Mouse (Mus musculus): Measurements from ENCODE around the gene Mief1. TPM values are rescaled to one million over a fixed set of nuclear protein-coding genes. Genes with fewer than 3 reads are reported as not detected.

The Mief1 gene
- 25.3 and 27.7 TPM in 2 replicates for polyA plus RNA-seq (2015; fragmentation: Nextera tagmentation; extraction: Ambion mirVana)

GRCm38 (mm10) chr15:80233733-80234509, at the start of gene Mief1:
Mief1 (plus strand) TSS chr15:80234018.
- peak; percentile 100 for DNase-seq (ENCODE audit: low spot score)

GRCm38 (mm10) chr15:80188927-80189326, 44.9 kb upstream of the Mief1 start:
- no peak for DNase-seq (ENCODE audit: low spot score)

- DNase-seq (ENCODE audit: low spot score) = no peak
Measured at GRCm38 (mm10) chr15:80190075-80190474, 43.7 kb upstream of the Mief1 start.

- peak; percentile 70 for DNase-seq (ENCODE audit: low spot score)
Measured at GRCm38 (mm10) chr15:80191585-80192245, 42.1 kb upstream of the Mief1 start.

GRCm38 (mm10) chr15:80192246-80192585, 41.6 kb upstream of the Mief1 start:
- peak; percentile 81 for DNase-seq (ENCODE audit: low spot score)

GRCm38 (mm10) chr15:80192847-80193246, 41.0 kb upstream of the Mief1 start:
- DNase-seq (ENCODE audit: low spot score) = peak; percentile 15

- DNase-seq (ENCODE audit: low spot score) = no peak
Measured at GRCm38 (mm10) chr15:80199556-80199955, 34.3 kb upstream of the Mief1 start.

- no peak for DNase-seq (ENCODE audit: low spot score)
Measured at GRCm38 (mm10) chr15:80202111-80202775, 31.6 kb upstream of the Mief1 start.

- peak; percentile 65 for DNase-seq (ENCODE audit: low spot score)
Measured at GRCm38 (mm10) chr15:80203406-80203805, 30.4 kb upstream of the Mief1 start.

GRCm38 (mm10) chr15:80206057-80206565, 27.7 kb upstream of the Mief1 start:
- DNase-seq (ENCODE audit: low spot score) = no peak

GRCm38 (mm10) chr15:80208446-80208845, 25.4 kb upstream of the Mief1 start:
- no peak for DNase-seq (ENCODE audit: low spot score)

GRCm38 (mm10) chr15:80213688-80214087, 20.1 kb upstream of the Mief1 start:
- no peak for DNase-seq (ENCODE audit: low spot score)

GRCm38 (mm10) chr15:80215716-80216479, 17.9 kb upstream of the Mief1 start:
- peak; percentile 59 for DNase-seq (ENCODE audit: low spot score)

GRCm38 (mm10) chr15:80216480-80216820, 17.4 kb upstream of the Mief1 start:
- no peak for DNase-seq (ENCODE audit: low spot score)

- no peak for DNase-seq (ENCODE audit: low spot score)
Measured at GRCm38 (mm10) chr15:80217476-80217875, 16.3 kb upstream of the Mief1 start.

GRCm38 (mm10) chr15:80219211-80219610, 14.6 kb upstream of the Mief1 start:
- DNase-seq (ENCODE audit: low spot score) = peak; percentile 74

GRCm38 (mm10) chr15:80219705-80220657, 13.8 kb upstream of the Mief1 start:
- DNase-seq (ENCODE audit: low spot score) = no peak

GRCm38 (mm10) chr15:80221031-80221430, 12.8 kb upstream of the Mief1 start:
- no peak for DNase-seq (ENCODE audit: low spot score)

- DNase-seq (ENCODE audit: low spot score) = no peak
Measured at GRCm38 (mm10) chr15:80223751-80224150, 10.1 kb upstream of the Mief1 start.

- DNase-seq (ENCODE audit: low spot score) = peak; percentile 84
Measured at GRCm38 (mm10) chr15:80225208-80225607, 8.6 kb upstream of the Mief1 start.

Data from thymus, postnatal 0 days (tissue).